Mouse (Mus musculus) right cerebral cortex, postnatal 4 days (tissue): ENCODE data around the gene Phkb.
A peak's percentile ranks its signal among the peaks of the same experiment; 100 is the strongest.
"Not testable (repeated sequence)": the region's sequence is repeated elsewhere in the genome, so short reads cannot be mapped to it uniquely, and the experiment has no call there.

ENCODE experiments used
- DNase-seq: peaks from one replicate; pipeline ENCODE4 v3.0.0-alpha.2; 2022

Phkb gene

GRCm38 (mm10) chr8:85840657-85841488 is at the start of gene Phkb, which contains the start of gene Itfg1:
TSS of gene Phkb (plus strand) at chr8:85840959.
TSS of gene Itfg1 (minus strand) at chr8:85840921.
- DNase-seq = peak; percentile 90

DNA sequence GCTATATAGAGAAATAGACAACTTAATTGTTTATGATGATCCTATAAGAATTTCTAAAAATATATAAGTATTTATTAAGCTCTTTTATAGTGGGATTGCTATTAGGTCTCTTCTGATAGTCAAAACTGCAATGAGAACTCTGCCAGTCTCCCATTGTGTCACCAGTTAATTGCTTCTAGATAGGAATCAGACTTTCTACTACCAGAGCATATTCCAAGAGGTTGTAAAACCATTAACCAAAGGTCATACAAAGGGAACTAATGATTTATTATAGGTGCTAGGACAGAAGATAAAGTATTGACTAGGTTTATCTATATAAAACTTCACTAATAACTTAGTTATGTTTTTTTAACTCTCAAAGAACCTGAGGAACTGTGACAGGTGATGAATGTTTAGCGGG is 44.4 kb upstream of the Phkb start:
- DNase-seq = not testable (repeated sequence)

GRCm38 (mm10) chr8:85800164-85800563 is 40.6 kb upstream of the Phkb start:
- DNase-seq = no peak

DNA sequence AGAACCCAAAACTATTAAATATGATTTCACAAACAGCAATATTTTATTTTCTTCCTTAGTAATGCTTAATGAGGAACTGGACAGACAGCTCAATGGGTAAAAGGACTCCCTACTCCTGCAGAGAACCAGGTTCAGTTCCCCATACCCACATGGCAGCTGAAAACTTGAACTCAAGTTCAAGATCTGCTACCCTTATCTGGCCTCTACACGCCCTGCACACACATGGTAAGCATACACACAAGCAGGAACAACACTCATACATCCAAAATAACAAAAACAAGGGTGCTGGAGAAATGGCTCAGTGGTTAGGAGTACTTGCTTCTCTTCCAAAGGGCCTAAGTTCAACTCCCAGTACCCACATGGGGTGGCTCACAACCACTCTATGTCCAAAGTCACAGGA is 39.4 kb upstream of the Phkb start:
- DNase-seq = no peak

DNA sequence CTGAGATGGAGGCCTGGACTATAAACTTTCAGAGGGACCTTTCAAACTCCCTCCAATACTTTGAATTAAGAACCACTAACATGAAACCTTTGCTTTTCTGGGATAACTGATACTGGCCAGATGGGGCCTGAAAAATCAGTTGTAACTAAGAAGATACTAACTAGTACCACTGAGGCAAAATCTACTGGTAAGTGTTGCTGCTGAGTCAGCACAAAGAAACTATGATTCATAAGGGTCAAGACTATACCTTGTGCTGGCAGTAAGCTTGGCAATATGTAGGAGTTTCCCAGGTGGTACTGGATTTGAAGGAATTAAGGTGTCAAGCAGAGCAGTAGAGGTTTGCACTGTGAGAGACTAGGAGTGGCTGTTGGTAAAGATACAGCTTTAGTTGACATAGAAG is 27.1 kb upstream of the Phkb start:
- DNase-seq = no peak

- DNase-seq = no peak
Observed at GRCm38 (mm10) chr8:85839916-85840656, 673 bp upstream of the Phkb start.

DNA sequence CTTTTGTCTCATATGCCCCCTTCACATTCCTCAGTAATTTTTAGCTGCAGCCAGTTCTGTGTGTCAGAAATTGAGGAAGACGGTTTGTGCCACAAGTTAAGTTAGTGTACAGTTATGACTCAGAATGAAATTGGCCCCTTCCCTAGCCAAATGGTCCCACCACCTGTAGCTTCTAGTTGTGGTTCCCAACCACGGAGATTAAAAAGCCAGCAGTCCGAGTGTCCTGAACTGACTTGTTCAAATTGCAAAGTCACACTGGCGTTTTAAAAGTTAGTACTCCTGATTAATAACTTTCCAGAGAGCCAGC is 683 bp downstream of the Phkb start:
- no peak for DNase-seq

- no peak for DNase-seq
Observed at GRCm38 (mm10) chr8:85845887-85846286, 5.1 kb downstream of the Phkb start.

GRCm38 (mm10) chr8:85854220-85855123 is 13.7 kb downstream of the Phkb start:
- no peak for DNase-seq

GRCm38 (mm10) chr8:85857227-85857896 is 16.6 kb downstream of the Phkb start:
- not testable (repeated sequence) for DNase-seq

GRCm38 (mm10) chr8:85860612-85861011 is 19.9 kb downstream of the Phkb start:
- no peak for DNase-seq

GRCm38 (mm10) chr8:85862381-85862780 is 21.6 kb downstream of the Phkb start:
- no peak for DNase-seq

- DNase-seq = no peak
Observed at GRCm38 (mm10) chr8:85871660-85872059, 30.9 kb downstream of the Phkb start.

GRCm38 (mm10) chr8:85877976-85878375 is 37.2 kb downstream of the Phkb start:
- no peak for DNase-seq

DNA sequence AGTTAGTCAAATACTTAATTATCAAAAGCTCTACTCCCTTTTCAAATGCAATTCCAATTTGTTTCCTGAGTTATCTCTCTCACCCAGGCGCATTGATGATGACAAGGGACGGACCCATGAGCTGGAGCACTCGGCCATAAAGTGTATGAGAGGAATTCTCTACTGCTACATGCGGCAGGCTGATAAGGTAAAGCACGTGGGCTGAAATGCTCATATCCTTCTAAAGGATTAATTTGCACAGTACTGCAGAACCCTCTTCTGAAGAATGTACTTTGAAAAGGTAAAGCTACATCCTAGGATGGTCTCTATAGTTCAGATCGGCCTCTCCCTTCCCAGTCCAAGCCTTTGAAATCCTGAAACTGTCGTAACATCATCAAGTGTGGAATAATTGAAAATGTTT is 38.9 kb downstream of the Phkb start:
- DNase-seq = no peak

DNA sequence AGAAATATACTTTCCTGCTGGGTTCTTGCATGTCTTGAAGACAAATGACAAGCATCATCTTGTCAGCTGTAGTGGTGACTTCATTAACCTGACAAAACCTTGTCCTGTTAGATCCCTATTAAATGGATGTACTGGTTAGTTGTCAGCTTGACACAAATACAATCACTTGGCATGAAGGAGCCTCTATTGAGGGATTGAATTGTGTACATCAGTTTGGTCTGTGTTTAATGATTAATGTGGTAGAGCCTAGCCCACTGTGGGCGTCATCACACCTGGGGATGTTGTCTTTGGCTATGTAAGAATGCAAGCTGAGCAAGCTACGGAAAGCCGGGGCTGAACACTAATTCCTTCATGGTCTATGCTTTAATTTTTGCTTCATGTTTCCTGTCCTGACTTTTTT is 44.1 kb downstream of the Phkb start:
- no peak for DNase-seq

GRCm38 (mm10) chr8:85897636-85898035 is 56.9 kb downstream of the Phkb start:
- DNase-seq = no peak

DNA sequence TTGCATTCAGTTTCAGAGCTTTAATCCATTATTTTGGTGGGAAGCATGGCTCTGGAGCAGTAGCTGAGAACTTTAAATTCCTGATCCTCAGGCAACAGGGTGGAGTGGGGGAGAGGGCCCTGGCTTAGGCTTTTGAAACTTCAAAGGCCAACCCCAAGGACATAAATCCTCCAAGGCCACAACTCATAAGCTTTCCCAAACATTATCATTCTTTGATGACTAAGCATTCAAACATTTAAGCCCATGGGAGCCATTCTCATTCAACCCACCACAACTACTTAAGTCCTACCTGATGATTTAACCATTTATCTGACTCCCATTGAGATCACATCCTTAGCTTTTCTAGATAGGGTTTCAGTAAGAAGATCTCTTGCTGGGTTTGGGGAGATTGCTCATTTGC is 84.2 kb downstream of the Phkb start:
- DNase-seq = no peak

DNA sequence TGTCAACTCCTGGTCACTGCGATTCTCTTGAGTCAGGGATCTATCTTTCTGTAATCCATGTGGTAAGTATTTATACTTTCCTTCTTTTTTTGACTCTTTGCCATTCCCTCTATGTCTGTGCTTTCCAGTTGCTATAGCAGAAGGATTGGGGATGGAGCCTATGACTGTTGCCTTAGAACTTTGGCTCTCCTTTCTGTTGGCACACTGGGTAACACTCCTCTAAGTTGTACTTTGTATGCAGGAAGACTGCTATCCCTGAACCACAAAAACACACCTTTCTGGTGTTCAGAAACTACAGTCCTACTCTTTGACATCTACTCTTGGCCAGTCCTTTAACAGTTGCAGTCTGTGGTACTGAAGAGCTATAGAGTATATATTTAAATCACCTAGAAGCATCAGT is 84.8 kb downstream of the Phkb start:
- no peak for DNase-seq

DNA sequence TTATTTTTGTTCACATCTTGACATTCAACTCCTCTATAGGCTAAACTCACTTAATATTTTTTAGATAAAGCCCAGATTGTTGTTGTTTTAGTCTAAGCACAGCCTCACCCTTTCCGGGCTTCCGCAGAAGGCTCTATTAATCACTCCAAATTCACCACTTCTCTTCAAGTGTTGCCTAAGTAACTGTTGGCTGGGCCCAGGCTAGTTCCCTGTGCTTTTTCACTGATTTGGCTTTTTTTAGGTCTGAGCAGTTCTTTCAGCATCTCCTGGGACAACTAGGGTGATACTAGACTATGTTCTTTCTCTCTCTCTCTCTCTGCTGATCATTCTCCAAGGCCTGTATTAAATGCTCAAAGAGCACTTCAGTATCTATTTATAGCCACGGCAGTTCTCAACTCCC is 85.3 kb downstream of the Phkb start:
- no peak for DNase-seq

DNA sequence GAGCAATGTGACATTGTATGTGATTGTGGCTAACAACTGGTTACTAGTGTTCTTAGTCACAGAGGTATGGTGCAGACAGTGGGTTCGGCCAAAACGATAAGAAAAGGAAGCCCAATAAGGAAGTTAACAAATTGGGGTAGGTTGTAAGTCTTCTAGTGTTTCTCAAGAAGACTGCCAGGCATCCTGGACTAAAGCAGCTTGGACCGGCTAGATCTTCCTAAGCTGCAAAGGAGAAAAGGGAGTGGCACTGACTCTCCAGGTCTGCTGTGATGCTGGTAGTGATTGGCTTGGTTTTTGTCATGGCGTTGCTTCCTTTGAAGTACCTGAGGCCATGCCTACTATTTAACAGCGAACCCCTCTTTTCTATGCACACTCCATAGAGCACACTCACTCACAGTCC is 95.4 kb downstream of the Phkb start:
- DNase-seq = no peak

GRCm38 (mm10) chr8:85937343-85937742 is 96.6 kb downstream of the Phkb start:
- DNase-seq = no peak

DNA sequence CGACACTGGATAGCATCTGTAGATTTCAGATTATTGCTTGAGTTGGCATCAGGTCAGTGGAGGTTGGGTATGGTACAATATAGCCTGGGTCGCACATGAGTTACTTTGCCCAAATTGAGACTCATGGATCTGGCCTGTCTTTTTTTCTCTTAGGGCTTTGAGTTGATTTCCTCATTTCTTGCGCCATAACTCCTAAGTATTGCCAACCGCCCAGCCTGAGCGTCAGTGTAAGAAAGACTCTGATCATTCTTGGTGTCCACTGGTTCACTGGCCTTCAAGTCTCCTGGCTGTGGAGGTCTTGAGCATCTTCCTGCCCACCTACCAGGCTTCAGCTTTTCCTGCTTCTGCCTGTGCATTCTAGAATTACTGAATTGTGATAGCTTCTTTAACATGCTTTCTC is 104.1 kb downstream of the Phkb start:
- no peak for DNase-seq
